Mouse (Mus musculus) stomach, adult 2 months (tissue): ENCODE measurements around the gene Epb41l5. TPM values are rescaled to one million over a fixed set of nuclear protein-coding genes. Genes with fewer than 3 reads are reported as not detected.

Experiments used
- polyA plus RNA-seq: library from polyadenylated mRNA; depleted of rRNA; stranded (reverse); fragments of >200 nt; gene quantifications from 2 replicates; pipeline ENCODE4 v1.2.3, GENCODE M21; 2012; rRNA removed

Epb41l5 gene
- 1.9 TPM in 2 replicates for polyA plus RNA-seq

DNA sequence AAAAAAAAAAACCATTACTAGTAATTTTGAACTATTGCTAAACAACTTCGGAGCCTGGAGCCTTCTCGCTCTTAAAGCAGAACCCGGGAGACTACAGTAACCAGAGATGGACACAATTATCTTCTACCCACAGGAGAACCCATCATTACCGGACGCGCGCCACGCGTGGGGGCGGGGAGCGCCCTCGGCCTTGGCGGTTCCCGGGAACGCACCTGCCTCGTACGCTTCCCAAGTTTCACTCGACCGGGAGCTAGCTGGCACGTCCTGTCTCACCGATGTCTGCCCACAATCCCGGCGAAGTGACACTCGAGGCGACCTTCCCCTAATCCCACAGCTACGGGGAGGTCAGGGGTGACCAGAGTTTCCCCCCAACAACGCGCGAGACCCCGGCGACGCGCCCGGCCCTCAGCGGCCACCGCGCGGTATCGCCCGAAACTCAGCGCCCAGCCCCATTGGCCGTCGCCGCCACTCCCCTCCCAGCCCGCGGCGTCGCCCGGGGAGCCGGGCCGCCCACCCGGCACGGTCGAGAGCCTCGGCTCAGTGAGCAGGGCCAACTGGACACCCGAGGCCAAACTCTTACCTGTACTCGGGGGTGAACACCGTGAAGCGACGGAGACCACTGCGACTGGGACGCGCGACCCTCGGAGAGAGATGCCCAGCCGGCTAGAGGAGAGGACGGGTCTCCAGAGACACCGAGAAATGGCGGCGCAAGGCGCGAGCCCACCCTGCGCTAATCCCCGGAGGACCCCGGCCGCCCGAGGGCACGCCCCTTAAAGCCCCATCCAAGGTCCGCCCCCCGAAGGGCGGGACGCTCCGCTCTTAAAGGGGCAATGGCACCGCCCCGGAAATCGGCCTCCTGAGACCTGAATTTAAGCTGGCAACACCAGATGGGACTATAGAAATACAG is at the start of gene Epb41l5:
Gene Epb41l5, minus strand, starts transcription at position 796 of the 907 bp plus-strand sequence.

DNA sequence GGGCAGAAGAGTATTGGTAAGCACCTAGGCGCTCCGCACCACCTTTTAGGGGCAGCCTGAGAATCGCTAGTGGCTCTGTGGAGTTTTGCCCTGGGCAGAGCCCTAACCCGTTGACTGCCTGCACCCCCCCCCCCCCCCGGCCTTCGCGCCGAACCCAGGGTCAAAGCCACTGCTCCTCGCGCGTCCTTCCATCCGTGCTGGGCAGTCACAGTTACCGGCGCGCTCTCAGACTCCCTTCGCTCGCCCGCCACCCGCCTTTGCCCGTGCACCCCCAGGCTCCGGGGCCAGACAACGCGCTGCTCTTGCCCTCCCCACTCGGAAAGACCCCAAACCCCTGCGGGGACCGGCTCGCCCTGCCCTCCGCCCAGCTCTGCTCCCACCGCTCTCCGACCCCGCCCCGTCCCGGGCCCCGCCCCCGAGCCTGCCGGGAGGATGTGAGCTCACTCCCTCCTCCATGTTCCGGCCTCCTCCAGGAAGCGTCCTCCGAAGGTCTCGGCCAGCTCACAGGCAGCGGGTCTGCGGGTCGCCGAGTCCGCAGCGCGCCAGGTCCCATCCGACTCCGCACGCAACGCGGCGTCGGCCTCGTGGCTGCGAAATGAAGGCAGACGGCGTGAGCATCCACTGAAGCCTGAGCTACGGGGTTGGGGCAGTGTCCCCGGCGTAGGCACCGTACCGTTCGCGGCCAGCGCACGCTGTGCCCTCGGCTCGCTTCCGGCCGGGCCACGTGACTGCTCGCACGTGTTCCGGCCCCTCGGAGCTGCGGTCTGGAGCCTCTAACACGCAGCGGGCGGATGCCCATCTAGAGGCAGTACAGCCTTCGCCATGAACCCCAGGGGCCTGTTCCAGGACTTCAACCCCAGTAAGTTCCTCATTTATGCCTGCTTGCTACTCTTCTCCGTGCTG is 122.9 kb downstream of the Epb41l5 start, which contains the start of gene Tmem185b:
Gene Tmem185b, plus strand, starts transcription at position 472 of the 903 bp plus-strand sequence.

DNA sequence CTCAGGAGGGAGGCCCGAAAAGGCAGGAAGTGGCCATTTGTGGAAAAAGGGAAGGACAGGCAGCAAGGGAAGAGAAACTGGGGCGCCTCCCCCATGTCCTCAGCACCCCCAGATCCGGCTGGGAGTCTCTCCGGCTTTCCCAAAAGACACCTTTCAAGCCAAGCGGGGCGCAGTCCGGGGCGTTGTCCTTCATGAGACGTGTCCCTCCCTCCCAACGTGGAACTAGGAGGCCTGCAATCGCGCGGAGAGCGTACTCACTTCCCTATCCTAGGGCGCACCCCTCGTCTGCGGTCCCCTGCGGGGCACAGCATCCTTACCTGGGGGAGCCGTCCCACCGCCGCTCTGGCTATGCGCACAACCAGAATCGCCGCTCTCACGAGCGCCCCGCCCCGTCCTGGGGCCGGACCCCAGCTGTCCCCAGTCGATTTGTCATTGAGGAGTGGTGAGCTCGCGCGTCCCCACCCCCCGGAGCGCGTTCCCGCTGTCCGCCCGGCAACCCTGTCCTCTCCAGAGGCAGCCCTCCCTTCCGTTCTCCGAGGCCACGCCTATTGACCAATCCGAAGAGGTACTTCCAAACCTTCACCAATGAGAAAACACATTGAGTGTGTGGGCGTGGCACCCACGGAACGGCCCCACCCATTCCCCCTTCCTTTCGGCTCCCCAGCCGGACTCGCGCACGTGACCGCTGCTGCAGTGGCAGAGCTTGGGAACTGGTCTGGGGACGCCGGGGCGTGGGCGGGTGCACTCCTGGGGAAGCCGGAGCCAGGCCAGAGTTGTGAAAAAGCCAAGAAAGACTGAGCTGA is 144.3 kb downstream of the Epb41l5 start, which contains the start of gene Ralb:
Gene Ralb, minus strand, starts transcription at position 535 of the 803 bp plus-strand sequence.

Other genes with a start within 250 kb of the Epb41l5 start
- 1.8 and 2.2 TPM in 2 replicates for gene Inhbb, start 226.8 kb downstream of the Epb41l5 start, polyA plus RNA-seq
- 22.8 and 30.9 TPM in 2 replicates for gene Ralb, start 144.2 kb downstream of the Epb41l5 start, polyA plus RNA-seq
- gene Tmem185b, start 122.8 kb downstream of the Epb41l5 start, polyA plus RNA-seq, result 10.6 and 13.2 TPM in 2 replicates
- gene Ptpn4, start 188.6 kb upstream of the Epb41l5 start, polyA plus RNA-seq, result 0.76 and 0.81 TPM in 2 replicates